Mouse (Mus musculus) limb, embryonic 12.5 days (tissue): ENCODE results near the gene Stat5b. TPM values are rescaled to one million over a fixed set of nuclear protein-coding genes. Genes with fewer than 3 reads are reported as not detected.

Experiments
- ATAC-seq: fragments of 200-750 bp; cut with Nextera tagmentation; 2 replicates; pipeline ENCODE4 v1.8.0; 2017; ENCODE audit warnings: low read depth, moderate TSS enrichment; ENCODE audit not compliant: insufficient number of reproducible peaks, insufficient read depth, low FRiP score, low TSS enrichment
- H3K27ac ChIP-seq: fragments of 300-500 bp; sonication (generic); 2 replicates; pipeline ENCODE4 v1.5.1; 2016; ENCODE audit warnings: mild to moderate bottlenecking, moderate library complexity
- H3K27me3 ChIP-seq: fragments of 300-500 bp; sonication (generic); 2 replicates; pipeline ENCODE4 v1.6.1; 2016; ENCODE audit warnings: mild to moderate bottlenecking, moderate library complexity
- H3K36me3 ChIP-seq: fragments of 300-500 bp; sonication (generic); 2 replicates; pipeline ENCODE4 v1.6.1; 2016; ENCODE audit warnings: mild to moderate bottlenecking, moderate library complexity
- H3K4me1 ChIP-seq: fragments of 300-500 bp; sonication (generic); replicated peaks from 2 replicates; pipeline ENCODE4 v1.6.1; 2016
- H3K4me2 ChIP-seq: fragments of 300-500 bp; sonication (generic); 2 replicates; pipeline ENCODE4 v1.6.1; 2016; ENCODE audit warnings: mild to moderate bottlenecking, moderate library complexity
- H3K4me3 ChIP-seq: fragments of 300-500 bp; sonication (generic); replicated peaks from 2 replicates; pipeline ENCODE4 v1.5.1; 2016; ENCODE audit warnings: mild to moderate bottlenecking
- H3K9ac ChIP-seq: fragments of 300-500 bp; sonication (generic); replicated peaks from 2 replicates; pipeline ENCODE4 v1.6.1; 2016; ENCODE audit warnings: mild to moderate bottlenecking, moderate library complexity
- H3K9me3 ChIP-seq: fragments of 300-500 bp; sonication (generic); 2 replicates; pipeline ENCODE4 v1.6.1; 2016; ENCODE audit warnings: mild to moderate bottlenecking, moderate library complexity
- WGBS: fragments of 180-500 bp; shearing (Covaris S2); methylation state at CpG from one replicate; pipeline ENCODE4 v1.1.7; 2016; 5-methylcytosine and 5-hydroxymethylcytosine counted together
- polyA plus RNA-seq: library from polyadenylated mRNA; unstranded; fragments of >200 nt; fragmentation: Nextera tagmentation; extraction: Ambion mirVana; gene quantifications from 2 replicates; pipeline ENCODE4 v1.2.1, GENCODE M21; 2016

Stat5b gene
- polyA plus RNA-seq, 1 experiment from 2014 or later, result 20.4 TPM

GRCm38 (mm10) chr11:100863141-100863540 lies 12.6 kb upstream of the Stat5b start:
- Histone ChIP-seq H3K9ac (no peak overlapping the region), H3K4me2 (no peak overlapping the region), H3K27me3 (peaks cover 56% of the 10 kb centered on the region), H3K27ac (no peak overlapping the region), H3K9me3 (no peaks in the 10 kb centered on the region), H3K4me3 (no peak overlapping the region), H3K4me1 (peaks cover 11% of the 10 kb centered on the region), H3K36me3 (no peaks in the 10 kb centered on the region)
- WGBS, result 85% methylated on average over 10 of the region's 10 CpGs
- ATAC-seq, result no peak

GRCm38 (mm10) chr11:100861836-100862235 lies 11.3 kb upstream of the Stat5b start:
- Histone ChIP-seq H3K27me3 (peaks cover 61% of the 10 kb centered on the region), H3K9ac (no peak overlapping the region), H3K4me1 (peaks cover 11% of the 10 kb centered on the region), H3K27ac (no peak overlapping the region), H3K36me3 (no peaks in the 10 kb centered on the region), H3K4me2 (0 out of 2 replicates have a peak overlapping the region, but pooled peaks have one; percentile 6), H3K4me3 (no peak overlapping the region), H3K9me3 (no peaks in the 10 kb centered on the region)
- no peak for ATAC-seq
- 19% methylated on average over 3 of the region's 3 CpGs for WGBS

- Histone ChIP-seq H3K4me2 (0 out of 2 replicates have a peak overlapping the region, but pooled peaks have one; percentile 6), H3K36me3 (no peaks in the 10 kb centered on the region), H3K27me3 (peaks cover 65% of the 10 kb centered on the region), H3K9me3 (no peaks in the 10 kb centered on the region), H3K9ac (no peak overlapping the region), H3K27ac (no peak overlapping the region), H3K4me3 (no peak overlapping the region), H3K4me1 (peaks cover 11% of the 10 kb centered on the region)
- no peak for ATAC-seq
- WGBS, result 83% methylated on average over 7 of the region's 7 CpGs
These were observed 10.8 kb upstream of the Stat5b start for GRCm38 (mm10) chr11:100861335-100861734.

- Histone ChIP-seq H3K4me3 (peak overlapping the region; percentile 57), H3K27ac (0 out of 2 replicates have a peak overlapping the region, but pooled peaks have one; percentile 23), H3K4me1 (peaks cover 11% of the 10 kb centered on the region), H3K4me2 (peak overlapping the region; percentile 74), H3K9ac (peak overlapping the region; percentile 64), H3K27me3 (peaks cover 74% of the 10 kb centered on the region), H3K9me3 (no peaks in the 10 kb centered on the region), H3K36me3 (no peaks in the 10 kb centered on the region)
- ATAC-seq, result peak; percentile 79
- WGBS, result 3% methylated on average over 55 of the region's 55 CpGs
These were observed 9.9 kb upstream of the Stat5b start for GRCm38 (mm10) chr11:100860198-100861048.

GRCm38 (mm10) chr11:100859579-100860075 lies 9.1 kb upstream of the Stat5b start:
- Histone ChIP-seq H3K27me3 (peaks cover 78% of the 10 kb centered on the region), H3K9me3 (no peaks in the 10 kb centered on the region), H3K4me1 (peaks cover 11% of the 10 kb centered on the region), H3K27ac (no peak overlapping the region), H3K36me3 (no peaks in the 10 kb centered on the region), H3K4me3 (peak overlapping the region; percentile 57), H3K4me2 (peak overlapping the region; percentile 74), H3K9ac (peak overlapping the region; percentile 64)
- 37% methylated on average over 6 of the region's 6 CpGs for WGBS
- ATAC-seq, result no peak

GRCm38 (mm10) chr11:100858935-100859578 lies 8.5 kb upstream of the Stat5b start, which contains the start of gene Stat5a:
Gene Stat5a (plus strand): TSS chr11:100859351.
- Histone ChIP-seq H3K4me1 (peaks cover 11% of the 10 kb centered on the region), H3K36me3 (no peaks in the 10 kb centered on the region), H3K4me2 (peak within 1 kb of the TSS; percentile 74), H3K27me3 (peaks cover 80% of the 10 kb centered on the region), H3K27ac (0 out of 2 replicates have a peak within 1 kb of the TSS, but pooled peaks have one; percentile 23), H3K4me3 (peak within 1 kb of the TSS; percentile 57), H3K9ac (peak within 1 kb of the TSS; percentile 64), H3K9me3 (no peaks in the 10 kb centered on the region)
- no peak for ATAC-seq
- 54% methylated on average over 9 of the region's 9 CpGs for WGBS

- no peaks in the 10 kb centered on the region for H3K9me3 ChIP-seq
- ATAC-seq, result no peak
- H3K4me3 ChIP-seq, result no peak overlapping the region
- no peak overlapping the region for H3K4me2 ChIP-seq
- H3K27me3 ChIP-seq, result peaks cover 86% of the 10 kb centered on the region
- H3K36me3 ChIP-seq, result no peaks in the 10 kb centered on the region
- H3K4me1 ChIP-seq, result peaks cover 11% of the 10 kb centered on the region
- no peak overlapping the region for H3K9ac ChIP-seq
- H3K27ac ChIP-seq, result no peak overlapping the region
- 73% methylated on average over 6 of the region's 6 CpGs for WGBS
These were observed 7.4 kb upstream of the Stat5b start for GRCm38 (mm10) chr11:100857960-100858359.

- Histone ChIP-seq H3K36me3 (no peaks in the 10 kb centered on the region), H3K9me3 (no peaks in the 10 kb centered on the region), H3K4me1 (peaks cover 9% of the 10 kb centered on the region), H3K4me3 (no peak overlapping the region), H3K27ac (no peak overlapping the region), H3K27me3 (peaks cover 67% of the 10 kb centered on the region), H3K4me2 (no peak overlapping the region), H3K9ac (no peak overlapping the region)
- 89% methylated on average over 4 of the region's 4 CpGs for WGBS
- no peak for ATAC-seq
These were observed 4.7 kb upstream of the Stat5b start for GRCm38 (mm10) chr11:100855178-100855577.

GRCm38 (mm10) chr11:100854268-100854667 lies 3.7 kb upstream of the Stat5b start:
- H3K4me1 ChIP-seq, result peaks cover 12% of the 10 kb centered on the region
- H3K4me2 ChIP-seq, result no peak overlapping the region
- H3K9me3 ChIP-seq, result no peaks in the 10 kb centered on the region
- no peak for ATAC-seq
- H3K9ac ChIP-seq, result no peak overlapping the region
- no peak overlapping the region for H3K27ac ChIP-seq
- H3K36me3 ChIP-seq, result no peaks in the 10 kb centered on the region
- no peak overlapping the region for H3K4me3 ChIP-seq
- H3K27me3 ChIP-seq, result peaks cover 58% of the 10 kb centered on the region
- WGBS, result 45% methylated on average over 4 of the region's 4 CpGs

- no peaks in the 10 kb centered on the region for H3K36me3 ChIP-seq
- H3K4me2 ChIP-seq, result no peak overlapping the region
- peaks cover 22% of the 10 kb centered on the region for H3K4me1 ChIP-seq
- 73% methylated on average over 5 of the region's 5 CpGs for WGBS
- no peak for ATAC-seq
- H3K9me3 ChIP-seq, result no peaks in the 10 kb centered on the region
- H3K27me3 ChIP-seq, result peaks cover 46% of the 10 kb centered on the region
- H3K9ac ChIP-seq, result no peak overlapping the region
- H3K4me3 ChIP-seq, result no peak overlapping the region
- H3K27ac ChIP-seq, result no peak overlapping the region
These were observed 2.5 kb upstream of the Stat5b start for GRCm38 (mm10) chr11:100853018-100853417.

- WGBS, result 89% methylated on average over 2 of the region's 2 CpGs
- Histone ChIP-seq H3K27me3 (peaks cover 42% of the 10 kb centered on the region), H3K4me1 (peaks cover 22% of the 10 kb centered on the region), H3K9ac (no peak overlapping the region), H3K4me3 (no peak overlapping the region), H3K9me3 (no peaks in the 10 kb centered on the region), H3K4me2 (no peak overlapping the region), H3K36me3 (no peaks in the 10 kb centered on the region), H3K27ac (no peak overlapping the region)
- ATAC-seq, result no peak
These were observed 1.6 kb upstream of the Stat5b start for GRCm38 (mm10) chr11:100852088-100852487.
